Comparison of ENCODE assay signal across 16 mouse cellular contexts in genomic region chr1:151997591-151997990, GRCm38 (mm10).
"Had no signal": no experiment of that assay in that cellular context is flagged by ENCODE, and none has a peak within 500 bp of the region (broad histone marks: within the 10 kb centered on the region; RNA-seq: fewer than 3 reads in every experiment).

No protein-coding gene starts in this region.

- H3K4me2 ChIP-seq: limb, embryonic 13.5 days; liver, embryonic 12.5 days; lung, embryonic 14.5 days; neural tube, embryonic 12.5 days; stomach, embryonic 15.5 days had no signal

- ATAC-seq: liver, embryonic 12.5 days had no signal

- H3K27ac ChIP-seq: layer of hippocampus, adult 2 months; limb, embryonic 13.5 days; liver, embryonic 12.5 days; midbrain, embryonic 10.5 days; neural tube, embryonic 12.5 days; stomach, embryonic 15.5 days had no signal

- H3K9ac ChIP-seq: limb, embryonic 13.5 days; liver, embryonic 12.5 days; lung, embryonic 14.5 days; neural tube, embryonic 12.5 days; stomach, embryonic 15.5 days had no signal

- DNase-seq: kidney, adult 11 months; kidney, postnatal 10 days; kidney, postnatal 4 days; left cerebral cortex, postnatal 4 days; lung, embryonic 14.5 days; lung, postnatal 14 days; midbrain, embryonic 14.5 days; retina, postnatal 1 day; thymus, adult 2 months; thymus, postnatal 36 days had no signal

- H3K9me3 ChIP-seq: limb, embryonic 13.5 days; liver, embryonic 12.5 days; midbrain, embryonic 10.5 days; neural tube, embryonic 12.5 days; stomach, embryonic 15.5 days had no signal

- H3K36me3 ChIP-seq: limb, embryonic 13.5 days; liver, embryonic 12.5 days; neural tube, embryonic 12.5 days; stomach, embryonic 15.5 days had no signal

- H3K27me3 ChIP-seq: limb, embryonic 13.5 days; liver, embryonic 12.5 days; neural tube, embryonic 12.5 days; stomach, embryonic 15.5 days had no signal

- H3K4me1 ChIP-seq: liver, embryonic 12.5 days; midbrain, embryonic 10.5 days had no signal

- H3K4me3 ChIP-seq: layer of hippocampus, adult 2 months; limb, embryonic 13.5 days; liver, embryonic 12.5 days; midbrain, embryonic 10.5 days; neural tube, embryonic 12.5 days; stomach, embryonic 15.5 days had no signal
